Mouse (Mus musculus): Measurements from ENCODE around the gene Gabpb2. TPM values are rescaled to one million over a fixed set of nuclear protein-coding genes. Genes with fewer than 3 reads are reported as not detected.
"Not testable (repeated sequence)": the region's sequence is repeated elsewhere in the genome, so short reads cannot be mapped to it uniquely, and the experiment has no call there.

Gene Gabpb2
- total RNA-seq, 2 experiments from 2014 or later: 6.3 to 13.4 TPM

- intact Hi-C loops (cut with DNase I): no loop called here
- DNase-seq (ENCODE audit: low spot score in 2 of 2): no peak
Observed at GRCm38 (mm10) chr3:95233303-95233980, 15.7 kb upstream of the Gabpb2 start.

- intact Hi-C loops (cut with DNase I): no loop called here
- no peak for DNase-seq (ENCODE audit: low spot score in 2 of 2)
Observed at GRCm38 (mm10) chr3:95232771-95233170, 15.1 kb upstream of the Gabpb2 start.

GRCm38 (mm10) chr3:95231298-95232221, 13.8 kb upstream of the Gabpb2 start, which contains the start of gene Mllt11:
TSS of gene Mllt11 (minus strand) at chr3:95232171.
- intact Hi-C loops (cut with DNase I): no loop called here
- DNase-seq (ENCODE audit: low spot score in 2 of 2): no peak

GRCm38 (mm10) chr3:95230495-95231297, 13.0 kb upstream of the Gabpb2 start:
- intact Hi-C loops (cut with DNase I): loop anchor here (1.0 kb wide), 1 partner anchor 13 kb away; the partner anchor contains the start of gene Gabpb2

GRCm38 (mm10) chr3:95229781-95230494, 12.2 kb upstream of the Gabpb2 start:
- peak; percentile 44 to 54 for DNase-seq (ENCODE audit: low spot score in 2 of 2)
- intact Hi-C loops (cut with DNase I): loop anchor here (1.0 to 2.0 kb wide), 2 partner anchors 13 to 53 kb away; partner anchors contain the start of genes Gabpb2 and Prune1

More at GRCm38 (mm10) chr3:95230495-95231297, 13.0 kb upstream of the Gabpb2 start:
- DNase-seq (ENCODE audit: low spot score in 2 of 2): no peak

GRCm38 (mm10) chr3:95228894-95229780, 11.4 kb upstream of the Gabpb2 start:
- DNase-seq (ENCODE audit: low spot score in 2 of 2): peak; percentile 63 to 67
- intact Hi-C loops (cut with DNase I): loop anchor here (2.0 kb wide), 1 partner anchor 54 kb away; the partner anchor contains the start of gene Prune1

GRCm38 (mm10) chr3:95228148-95228893, 10.6 kb upstream of the Gabpb2 start, which contains the start of gene Cdc42se1:
TSS of gene Cdc42se1 (plus strand) at chr3:95228732.
- intact Hi-C loops (cut with DNase I): loop anchor here (2.0 kb wide), 1 partner anchor 54 kb away; the partner anchor contains the start of gene Prune1
- DNase-seq (ENCODE audit: low spot score in 2 of 2): peak; percentile 88 to 90

GRCm38 (mm10) chr3:95227214-95227613, 9.5 kb upstream of the Gabpb2 start:
- intact Hi-C loops (cut with DNase I): no loop called here
- DNase-seq (ENCODE audit: low spot score in 2 of 2): no peak

GRCm38 (mm10) chr3:95224295-95224694, 6.6 kb upstream of the Gabpb2 start:
- intact Hi-C loops (cut with DNase I): no loop called here
- DNase-seq (ENCODE audit: low spot score in 2 of 2): no peak

GRCm38 (mm10) chr3:95223041-95223440, 5.3 kb upstream of the Gabpb2 start:
- DNase-seq (ENCODE audit: low spot score in 2 of 2): no peak
- intact Hi-C loops (cut with DNase I): no loop called here

GRCm38 (mm10) chr3:95218466-95219137, 886 bp upstream of the Gabpb2 start:
- DNase-seq (ENCODE audit: low spot score in 2 of 2): no peak
- intact Hi-C loops (cut with DNase I): no loop called here

GRCm38 (mm10) chr3:95216655-95217254, 961 bp downstream of the Gabpb2 start:
- DNase-seq (ENCODE audit: low spot score in 2 of 2): no peak
- intact Hi-C loops (cut with DNase I): loop anchor here (1.0 to 2.0 kb wide), 3 partner anchors 14 to 74 kb away; partner anchors contain the start of gene Tnfaip8l2

GRCm38 (mm10) chr3:95213609-95213975, 4.1 kb downstream of the Gabpb2 start:
- intact Hi-C loops (cut with DNase I): no loop called here

GRCm38 (mm10) chr3:95212889-95213608, 4.7 kb downstream of the Gabpb2 start:
- DNase-seq (ENCODE audit: low spot score in 2 of 2); intact Hi-C loops (cut with DNase I): not testable (repeated sequence)

More at GRCm38 (mm10) chr3:95213609-95213975, 4.1 kb downstream of the Gabpb2 start:
- no peak for DNase-seq (ENCODE audit: low spot score in 2 of 2)

- intact Hi-C loops (cut with DNase I): no loop called here
- no peak for DNase-seq (ENCODE audit: low spot score in 2 of 2)
Observed at GRCm38 (mm10) chr3:95210585-95210984, 7.1 kb downstream of the Gabpb2 start.
